Mouse (Mus musculus) spleen, postnatal 10 days (tissue): ENCODE measurements around the gene Gm37240.

ENCODE experiments used
- DNase-seq, 2 experiments: peaks; one replicate each; pipeline ENCODE4 v3.0.0; 2021 to 2022; ENCODE audit warnings: low spot score in 2 of 2

Gene Gm37240

GRCm38 (mm10) chr3:85749348-85749747 lies 138.0 kb downstream of the Gm37240 start:
- no peak for DNase-seq

DNA sequence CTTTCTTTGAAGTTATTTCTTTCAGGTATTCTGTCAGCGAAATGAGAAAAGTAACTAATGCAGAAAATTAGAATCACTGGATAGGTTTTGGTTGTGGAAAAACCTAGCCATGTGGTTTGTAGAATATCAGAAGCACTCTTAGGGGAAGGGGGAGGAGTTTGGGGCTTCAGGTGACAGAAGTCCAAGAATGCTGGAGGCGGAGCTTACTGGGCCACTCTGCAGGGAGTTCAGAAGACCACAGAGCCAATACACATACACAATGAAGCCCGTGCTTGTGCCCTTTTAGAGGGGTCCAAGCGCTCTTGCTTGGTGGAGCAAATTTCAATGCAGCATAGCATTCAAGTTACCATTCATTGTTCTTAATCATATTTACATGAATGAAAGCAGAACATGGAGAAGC lies 138.5 kb downstream of the Gm37240 start:
- DNase-seq = no peak

- no peak for DNase-seq
These were observed 141.2 kb downstream of the Gm37240 start for GRCm38 (mm10) chr3:85746116-85746515.

DNA sequence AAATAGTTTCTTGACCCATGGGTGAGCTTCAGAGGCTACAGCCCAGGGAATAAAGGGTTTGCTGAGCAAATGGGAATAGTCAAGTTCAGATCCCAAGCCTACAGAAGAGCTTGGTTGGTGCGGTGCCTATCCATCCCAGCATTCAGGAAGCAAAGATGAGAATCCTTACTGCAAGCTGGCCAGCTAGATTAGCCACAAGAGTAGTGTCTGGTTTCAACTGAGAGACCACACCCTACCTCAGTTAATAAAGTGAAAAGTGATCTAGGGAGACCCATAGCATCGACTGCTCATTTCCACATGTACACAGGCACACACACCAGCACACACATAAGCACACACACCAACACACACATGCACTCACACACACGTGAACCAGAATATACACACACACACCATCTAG lies 145.6 kb downstream of the Gm37240 start:
- DNase-seq = no peak

- no peak for DNase-seq
These were observed 148.7 kb downstream of the Gm37240 start for GRCm38 (mm10) chr3:85738591-85738990.

DNA sequence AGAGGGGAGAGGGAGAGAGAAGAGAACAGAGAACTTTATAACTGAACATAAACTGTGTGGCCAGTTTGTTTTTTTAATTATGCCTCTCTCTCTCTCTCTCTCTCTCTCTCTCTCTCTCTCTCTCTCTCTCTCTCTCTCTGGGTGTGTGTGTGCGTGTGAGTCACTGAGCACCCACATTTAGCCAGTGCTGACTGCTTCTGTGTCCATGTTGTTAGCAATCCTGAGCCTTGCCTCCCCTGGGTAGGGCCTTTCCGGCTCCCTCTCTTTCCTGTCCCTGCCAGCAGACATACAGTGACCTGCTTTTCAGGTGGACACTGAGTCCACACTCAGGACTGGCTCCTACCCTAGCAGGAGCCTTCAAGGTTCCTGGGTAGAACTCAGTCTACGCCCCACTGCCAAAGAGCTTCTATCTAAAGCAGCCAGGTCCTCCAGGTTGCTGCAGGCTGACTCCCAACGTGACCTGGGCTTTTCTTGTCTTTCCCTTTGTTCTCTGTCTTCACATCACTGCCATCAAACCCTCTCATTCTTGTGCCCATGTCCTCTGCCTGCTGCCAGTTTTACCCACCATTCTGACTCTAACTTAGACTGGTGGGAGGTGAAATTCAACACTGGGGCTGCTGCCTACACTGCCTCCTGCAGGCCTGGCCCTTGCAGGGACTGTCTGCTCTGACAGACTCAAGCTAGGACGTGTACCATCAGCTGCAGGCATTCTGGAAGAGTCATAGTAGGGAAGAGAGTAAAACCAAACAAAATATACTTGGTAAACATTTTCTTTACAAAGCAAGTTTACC lies 153.2 kb downstream of the Gm37240 start:
- DNase-seq = no peak

GRCm38 (mm10) chr3:85727171-85727570 lies 160.1 kb downstream of the Gm37240 start:
- DNase-seq = no peak

DNA sequence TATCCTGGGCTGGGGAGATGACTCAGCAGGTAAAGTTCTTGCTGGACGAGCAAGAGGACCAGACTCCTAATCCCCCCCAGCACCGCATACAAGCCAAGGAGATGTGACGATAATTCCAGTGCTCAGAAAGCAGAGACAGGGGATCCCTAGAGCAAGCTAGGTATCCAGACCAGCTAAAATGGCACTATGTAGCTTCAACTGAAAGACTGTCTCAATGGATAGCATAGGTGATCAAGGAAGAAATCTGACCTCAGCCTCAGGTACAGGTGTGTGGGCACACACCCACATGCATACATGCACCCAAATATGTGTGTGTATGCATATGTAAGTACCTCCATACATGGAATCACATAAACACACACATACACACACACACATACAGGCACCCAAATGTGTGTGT lies 161.3 kb downstream of the Gm37240 start:
- no peak for DNase-seq

DNA sequence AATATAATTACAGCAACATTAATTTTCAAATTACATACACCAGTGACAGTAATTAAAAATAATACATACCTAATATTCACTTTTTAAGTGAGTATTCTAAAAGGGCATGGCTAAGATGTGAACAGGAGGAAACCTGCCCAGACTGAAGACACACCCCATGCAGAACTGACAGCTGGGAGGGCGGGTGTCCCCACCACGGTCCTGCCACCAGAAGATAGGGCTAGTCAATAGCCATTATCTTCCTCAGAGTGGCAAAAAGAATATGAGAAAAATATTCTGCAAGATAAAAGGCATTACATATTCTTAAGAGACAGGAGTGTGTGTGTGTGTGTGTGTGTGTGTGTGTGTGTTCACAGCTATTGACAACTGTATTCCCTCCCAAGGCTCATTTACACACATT lies 162.2 kb downstream of the Gm37240 start:
- peak in 1 of 2 experiments; percentile 55 for DNase-seq

DNA sequence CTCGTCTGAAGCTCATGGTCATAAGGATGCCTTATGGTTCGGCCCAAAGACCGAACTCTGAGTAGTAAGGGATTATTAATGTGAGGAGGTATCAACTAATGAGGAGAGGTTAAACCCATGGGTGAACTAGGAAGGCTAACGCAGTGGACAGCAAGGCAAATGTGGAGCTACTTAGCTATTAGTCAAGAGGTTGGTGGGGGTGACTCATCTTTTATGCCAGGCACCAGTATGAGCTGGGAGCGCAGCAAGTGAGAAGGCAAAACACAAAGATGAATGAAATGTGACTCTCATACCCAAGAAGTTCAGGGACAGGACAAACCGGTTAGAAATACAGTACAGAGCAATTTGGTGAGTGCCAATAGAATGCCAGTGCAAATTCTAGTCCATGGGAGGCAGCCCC lies 164.7 kb downstream of the Gm37240 start:
- no peak for DNase-seq

GRCm38 (mm10) chr3:85715764-85716297 lies 171.5 kb downstream of the Gm37240 start:
- DNase-seq = no peak

DNA sequence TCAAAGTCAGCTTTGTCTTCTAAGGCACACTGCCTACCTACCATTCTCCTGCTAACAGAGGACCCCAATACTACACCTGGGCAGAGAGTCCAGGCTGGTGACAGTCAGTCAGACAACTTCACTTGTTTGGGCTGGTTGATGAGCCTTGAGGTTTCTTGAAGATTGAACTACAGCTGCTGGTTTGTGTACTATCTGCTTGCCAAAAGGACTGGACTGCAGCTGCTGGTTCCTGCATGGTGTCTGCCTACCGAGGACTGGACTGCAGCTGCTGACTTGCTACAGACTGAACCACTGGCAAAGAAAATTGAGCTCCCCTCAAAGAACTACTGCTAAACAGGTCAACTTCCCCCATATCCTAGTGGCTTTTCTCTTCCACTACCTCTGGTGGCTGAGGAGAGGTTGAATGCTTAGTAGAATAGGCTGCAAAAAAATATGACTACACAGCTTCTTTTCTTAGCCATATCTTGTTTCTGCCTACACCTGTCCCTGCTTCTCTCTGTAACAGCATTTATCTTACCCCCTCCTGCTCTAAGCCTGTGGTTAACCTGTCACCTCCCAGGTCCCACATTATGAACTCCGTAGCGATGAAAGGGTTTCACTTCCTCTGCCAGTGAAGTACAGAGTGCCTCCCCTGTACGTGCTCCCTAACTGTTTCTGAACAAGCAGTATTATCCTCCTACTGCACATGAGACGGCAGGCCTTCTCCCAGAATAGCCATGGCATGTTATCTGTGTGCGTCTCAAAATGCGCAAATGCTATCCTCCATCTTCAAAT lies 173.2 kb downstream of the Gm37240 start:
- no peak for DNase-seq

DNA sequence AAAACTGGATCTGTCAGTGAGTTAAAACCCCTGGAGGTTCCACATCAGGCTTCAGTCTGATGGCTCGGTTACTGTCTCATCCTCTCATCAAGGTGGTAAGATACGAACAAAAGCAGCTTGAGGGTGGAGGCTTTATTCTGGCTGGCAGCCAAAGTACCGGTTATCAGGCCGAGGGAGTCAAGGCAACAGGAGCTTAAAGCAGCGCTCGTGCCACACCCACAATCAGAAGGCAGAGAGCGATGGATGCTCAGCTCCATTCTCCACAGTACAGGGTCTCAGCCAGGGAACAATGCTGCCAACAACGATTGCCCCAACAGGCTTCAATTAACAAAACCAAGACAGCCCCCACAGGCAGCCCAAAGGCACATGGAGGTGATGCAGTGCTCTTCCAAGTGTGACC lies 176.6 kb downstream of the Gm37240 start:
- peak in 1 of 2 experiments; percentile 41 for DNase-seq

GRCm38 (mm10) chr3:85707421-85707820 lies 179.9 kb downstream of the Gm37240 start:
- peak; percentile 17 to 69 for DNase-seq

DNA sequence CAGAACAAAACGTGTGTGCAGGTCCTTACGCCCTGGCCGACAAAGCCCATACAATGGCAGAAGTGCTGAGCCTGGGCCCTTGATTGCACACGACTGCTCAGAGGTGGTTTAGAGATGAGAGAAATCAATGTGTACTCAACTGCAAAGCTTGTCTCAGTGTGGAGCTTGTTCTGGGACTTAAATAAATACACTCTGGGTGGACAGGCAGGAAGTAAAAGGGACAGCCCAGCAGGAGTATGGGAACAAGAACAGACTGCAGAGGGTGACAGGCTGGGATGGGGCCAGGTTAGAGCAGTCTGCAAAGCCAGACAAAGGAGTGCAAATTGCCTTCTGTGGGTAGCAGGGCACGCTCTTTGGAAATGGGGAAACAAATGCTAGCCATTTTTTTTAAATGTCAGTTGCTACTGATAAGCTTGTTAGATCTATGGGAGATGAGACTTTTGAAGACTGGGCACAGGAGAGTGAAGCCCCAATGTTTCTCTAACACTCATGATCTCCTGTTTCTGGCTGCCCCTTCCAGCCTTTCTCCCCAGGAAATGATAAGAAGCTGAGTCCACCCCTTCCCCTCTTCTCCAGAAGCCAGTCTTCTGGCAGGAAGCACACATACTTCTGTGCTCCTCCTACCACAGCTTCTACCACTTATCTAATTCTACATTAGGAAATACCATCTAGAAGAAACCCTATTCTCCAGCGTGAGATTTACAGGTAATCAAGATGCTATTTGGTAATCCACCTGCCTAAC lies 184.0 kb downstream of the Gm37240 start:
- DNase-seq = no peak

GRCm38 (mm10) chr3:85698496-85698895 lies 188.8 kb downstream of the Gm37240 start:
- no peak for DNase-seq

GRCm38 (mm10) chr3:85695056-85695455 lies 192.3 kb downstream of the Gm37240 start:
- DNase-seq = no peak

- DNase-seq = no peak
These were observed 194.3 kb downstream of the Gm37240 start for GRCm38 (mm10) chr3:85693013-85693412.

GRCm38 (mm10) chr3:85691134-85691533 lies 196.2 kb downstream of the Gm37240 start:
- no peak for DNase-seq

DNA sequence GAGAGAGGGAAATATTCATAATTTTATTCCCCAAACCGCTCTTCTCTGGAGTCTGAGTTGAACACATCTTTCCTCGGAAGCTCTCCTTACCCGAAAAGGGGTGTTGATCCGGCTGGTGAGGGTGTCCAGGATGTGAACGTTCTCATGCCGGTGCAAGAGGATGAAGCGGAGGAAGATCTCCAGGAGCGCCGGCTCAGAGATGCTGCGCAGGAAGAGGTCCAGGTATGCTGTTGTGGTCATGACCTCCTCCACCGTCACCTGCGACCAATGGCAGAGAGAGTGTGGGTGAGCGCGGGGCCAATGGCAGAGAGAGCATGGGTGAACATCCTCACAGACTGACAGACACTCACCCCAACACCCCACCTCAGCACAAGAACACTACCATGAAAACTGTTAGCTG lies 199.0 kb downstream of the Gm37240 start:
- no peak for DNase-seq

GRCm38 (mm10) chr3:85685271-85685670 lies 202.0 kb downstream of the Gm37240 start:
- no peak for DNase-seq

GRCm38 (mm10) chr3:85683618-85684017 lies 203.7 kb downstream of the Gm37240 start:
- DNase-seq = no peak
